ENCODE assay signal across 26 mouse cellular contexts in the genomic region with DNA sequence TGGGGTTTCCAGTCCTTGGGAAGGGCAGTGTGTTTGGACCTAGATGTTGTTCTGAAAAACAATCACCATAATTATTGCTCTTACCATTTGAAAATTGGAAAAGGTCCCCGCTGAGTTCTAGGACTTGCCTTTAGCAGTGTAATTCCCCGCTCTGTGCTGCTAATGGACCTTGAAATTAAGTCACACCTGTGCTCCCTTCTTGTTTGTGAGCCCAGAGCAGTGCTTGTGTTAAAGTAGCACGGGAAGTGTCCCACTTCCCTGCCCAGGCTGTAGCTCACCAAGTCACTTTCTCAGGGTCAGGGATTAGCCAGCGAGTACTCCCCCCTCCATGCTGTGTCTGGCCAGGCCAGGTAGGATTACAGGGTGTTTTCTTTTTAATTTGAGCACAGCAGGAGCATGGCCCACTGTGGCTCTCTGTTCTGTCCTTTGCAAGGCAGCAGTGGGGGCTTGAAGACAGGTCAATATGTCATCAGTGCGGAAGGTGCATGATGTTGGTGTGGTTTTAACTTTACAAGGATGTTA.
DNase-seq lines count a peak whose midpoint lies in the region; ATAC-seq and TF ChIP-seq lines count a peak whose summit lies in the region.
"Had no signal": no experiment of that assay in that cellular context is flagged by ENCODE, and none has a peak within 500 bp of the region (broad histone marks: within the 10 kb centered on the region; RNA-seq: fewer than 3 reads in every experiment).

No protein-coding gene starts in this region.

- no peak for TF ChIP-seq CTCF in kidney, postnatal 0 days (IDR thresholded peaks at IDR 0.05; ENCODE audit: low read depth)

- 37% methylated on average over 5 of the region's 5 CpGs for WGBS in hindbrain, embryonic 12.5 days
- 41% methylated on average over 5 of the region's 5 CpGs for WGBS in hindbrain, embryonic 11.5 days
- 26% methylated on average over 5 of the region's 5 CpGs for WGBS in kidney, embryonic 15.5 days
- 28% methylated on average over 5 of the region's 5 CpGs for WGBS in hindbrain, embryonic 15.5 days
- 42% methylated on average over 5 of the region's 5 CpGs for WGBS in kidney, postnatal 0 days
- WGBS in intestine, embryonic 16.5 days, result 63% methylated on average over 5 of the region's 5 CpGs

- ATAC-seq in hindbrain, embryonic 12.5 days (ENCODE audit: low FRiP score), result peak; percentile 54; the same call in 1 of the 2 replicates
- no peak for ATAC-seq in hindbrain, embryonic 11.5 days (ENCODE audit: low FRiP score)
- ATAC-seq in kidney, embryonic 15.5 days (replicated peaks; ENCODE audit: low FRiP score), result peak; percentile 82
- ATAC-seq in hindbrain, embryonic 15.5 days (ENCODE audit: low FRiP score, low read depth), result no peak
- 0 out of 2 replicates have a peak, but pooled peaks have one; percentile 17 for ATAC-seq in kidney, postnatal 0 days (replicated peaks; ENCODE audit: low FRiP score, low read depth)
- no peak for ATAC-seq in intestine, embryonic 16.5 days
- ATAC-seq: forebrain, embryonic 14.5 days; liver, embryonic 12.5 days; Patski had no signal

- H3K9me3 ChIP-seq in hindbrain, embryonic 12.5 days (replicated peaks), result no peaks in the 10 kb centered on the region
- H3K9me3 ChIP-seq in hindbrain, embryonic 11.5 days (ENCODE audit: control insufficient read depth, low read length), result no peaks in the 10 kb centered on the region
- H3K9me3 ChIP-seq in kidney, embryonic 15.5 days (replicated peaks), result no peaks in the 10 kb centered on the region
- H3K9me3 ChIP-seq in hindbrain, embryonic 15.5 days, result no peaks in the 10 kb centered on the region
- no peaks in the 10 kb centered on the region for H3K9me3 ChIP-seq in kidney, postnatal 0 days (replicated peaks; ENCODE audit: low read length)
- H3K9me3 ChIP-seq in intestine, embryonic 16.5 days (ENCODE audit: control insufficient read depth, low read length), result no peaks in the 10 kb centered on the region
- H3K9me3 ChIP-seq: embryonic facial prominence, embryonic 13.5 days; heart, embryonic 12.5 days; limb, embryonic 13.5 days; liver, embryonic 12.5 days; midbrain, embryonic 12.5 days had no signal

- no peak overlapping the region for H3K4me3 ChIP-seq in hindbrain, embryonic 12.5 days
- H3K4me3 ChIP-seq in hindbrain, embryonic 11.5 days (ENCODE audit: low read depth, low read length), result no peak overlapping the region
- H3K4me3 ChIP-seq in kidney, embryonic 15.5 days (replicated peaks), result no peak overlapping the region
- no peak overlapping the region for H3K4me3 ChIP-seq in hindbrain, embryonic 15.5 days
- H3K4me3 ChIP-seq in kidney, postnatal 0 days (replicated peaks; ENCODE audit: low read depth, low read length), result no peak overlapping the region
- no peak overlapping the region for H3K4me3 ChIP-seq in intestine, embryonic 16.5 days (ENCODE audit: low read length)
- H3K4me3 ChIP-seq: embryonic facial prominence, embryonic 13.5 days; erythroblast, embryonic 14.5 days; heart, embryonic 12.5 days; limb, embryonic 13.5 days; liver, embryonic 12.5 days; midbrain, embryonic 12.5 days had no signal

- no peak overlapping the region for H3K9ac ChIP-seq in hindbrain, embryonic 12.5 days
- H3K9ac ChIP-seq in hindbrain, embryonic 11.5 days (ENCODE audit: low read depth, low read length), result no peak overlapping the region
- no peak overlapping the region for H3K9ac ChIP-seq in kidney, embryonic 15.5 days
- no peak overlapping the region for H3K9ac ChIP-seq in hindbrain, embryonic 15.5 days
- no peak overlapping the region for H3K9ac ChIP-seq in kidney, postnatal 0 days (ENCODE audit: low read depth, low read length)
- H3K9ac ChIP-seq in intestine, embryonic 16.5 days (ENCODE audit: low read depth, low read length), result no peak overlapping the region
- H3K9ac ChIP-seq: embryonic facial prominence, embryonic 13.5 days; heart, embryonic 12.5 days; limb, embryonic 13.5 days; liver, embryonic 12.5 days; midbrain, embryonic 12.5 days had no signal

- DNase-seq in hindbrain, embryonic 11.5 days (ENCODE audit: low spot score), result no peak
- DNase-seq in kidney, postnatal 4 days, result no peak
- peak; percentile 29 for DNase-seq in kidney, postnatal 0 days (ENCODE audit: low spot score)
- DNase-seq in urinary bladder, postnatal 4 days (ENCODE audit: low spot score in 2 of 2), result no peak
- DNase-seq: adrenal gland, postnatal 36 days; B cell, adult 2 months; cerebellum, adult 18-20 months; embryo, embryonic 11 days; heart, postnatal 10 days; lung, adult 18-20 months; lung, postnatal 14 days had no signal

- no peaks in the 10 kb centered on the region for H3K27me3 ChIP-seq in hindbrain, embryonic 12.5 days
- H3K27me3 ChIP-seq in hindbrain, embryonic 11.5 days (ENCODE audit: control insufficient read depth, insufficient read depth, low read length), result no peaks in the 10 kb centered on the region
- no peaks in the 10 kb centered on the region for H3K27me3 ChIP-seq in kidney, embryonic 15.5 days
- H3K27me3 ChIP-seq in hindbrain, embryonic 15.5 days, result no peaks in the 10 kb centered on the region
- H3K27me3 ChIP-seq in kidney, postnatal 0 days (ENCODE audit: insufficient read depth, low read length), result no peaks in the 10 kb centered on the region
- no peaks in the 10 kb centered on the region for H3K27me3 ChIP-seq in intestine, embryonic 16.5 days (replicated peaks; ENCODE audit: control insufficient read depth, insufficient read depth, low read length)
- H3K27me3 ChIP-seq: CH12.LX; embryonic facial prominence, embryonic 13.5 days; heart, embryonic 12.5 days; limb, embryonic 13.5 days; liver, embryonic 12.5 days; midbrain, embryonic 12.5 days; Patski had no signal

- no peak overlapping the region for H3K4me2 ChIP-seq in hindbrain, embryonic 12.5 days (replicated peaks)
- H3K4me2 ChIP-seq in hindbrain, embryonic 11.5 days (replicated peaks; ENCODE audit: low read depth, low read length), result no peak overlapping the region
- H3K4me2 ChIP-seq in kidney, embryonic 15.5 days, result no peak overlapping the region
- H3K4me2 ChIP-seq in hindbrain, embryonic 15.5 days, result no peak overlapping the region
- no peak overlapping the region for H3K4me2 ChIP-seq in kidney, postnatal 0 days (ENCODE audit: low read length)
- H3K4me2 ChIP-seq in intestine, embryonic 16.5 days (ENCODE audit: low read depth, low read length), result no peak overlapping the region
- H3K4me2 ChIP-seq: embryonic facial prominence, embryonic 13.5 days; heart, embryonic 12.5 days; limb, embryonic 13.5 days; liver, embryonic 12.5 days; midbrain, embryonic 12.5 days had no signal

- H3K4me1 ChIP-seq in hindbrain, embryonic 12.5 days, result peaks cover 10% of the 10 kb centered on the region
- H3K4me1 ChIP-seq in hindbrain, embryonic 11.5 days (replicated peaks; ENCODE audit: control insufficient read depth, insufficient read depth, low read length), result no peaks in the 10 kb centered on the region
- peaks cover 19% of the 10 kb centered on the region; the same call in 1 of the 2 replicates for H3K4me1 ChIP-seq in kidney, embryonic 15.5 days
- H3K4me1 ChIP-seq in hindbrain, embryonic 15.5 days (replicated peaks), result peaks cover 24% of the 10 kb centered on the region
- 0 out of 2 replicates have a peak, but pooled peaks cover 4% of the 10 kb centered on the region for H3K4me1 ChIP-seq in kidney, postnatal 0 days (replicated peaks; ENCODE audit: insufficient read depth, low read length)
- H3K4me1 ChIP-seq in intestine, embryonic 16.5 days (ENCODE audit: control insufficient read depth, insufficient read depth, low read length), result no peaks in the 10 kb centered on the region
- H3K4me1 ChIP-seq: limb, embryonic 13.5 days; liver, embryonic 12.5 days; midbrain, embryonic 12.5 days had no signal

- no peaks in the 10 kb centered on the region for H3K36me3 ChIP-seq in hindbrain, embryonic 12.5 days
- no peaks in the 10 kb centered on the region for H3K36me3 ChIP-seq in hindbrain, embryonic 11.5 days (ENCODE audit: control insufficient read depth, insufficient read depth, low read length)
- H3K36me3 ChIP-seq in kidney, embryonic 15.5 days, result peaks cover 9% of the 10 kb centered on the region
- no peaks in the 10 kb centered on the region for H3K36me3 ChIP-seq in hindbrain, embryonic 15.5 days
- 0 out of 2 replicates have a peak, but pooled peaks cover 4% of the 10 kb centered on the region for H3K36me3 ChIP-seq in kidney, postnatal 0 days (ENCODE audit: insufficient read depth, low read length)
- peaks cover 8% of the 10 kb centered on the region; the same call in 1 of the 2 replicates for H3K36me3 ChIP-seq in intestine, embryonic 16.5 days (ENCODE audit: control insufficient read depth, insufficient read depth, low read length)
- H3K36me3 ChIP-seq: G1E; liver, embryonic 12.5 days had no signal

- H3K27ac ChIP-seq in hindbrain, embryonic 12.5 days, result peak overlapping the region; percentile 44; the same call in 1 of the 2 replicates
- H3K27ac ChIP-seq in hindbrain, embryonic 11.5 days (ENCODE audit: low read depth, low read length), result no peak overlapping the region
- H3K27ac ChIP-seq in kidney, embryonic 15.5 days, result peak overlapping the region; percentile 3; the same call in 1 of the 2 replicates
- H3K27ac ChIP-seq in hindbrain, embryonic 15.5 days (replicated peaks), result 0 out of 2 replicates have a peak overlapping the region, but pooled peaks have one; percentile 47
- H3K27ac ChIP-seq in kidney, postnatal 0 days, result no peak overlapping the region
- H3K27ac ChIP-seq in intestine, embryonic 16.5 days (ENCODE audit: low read length), result no peak overlapping the region
- H3K27ac ChIP-seq: embryonic facial prominence, embryonic 13.5 days; limb, embryonic 13.5 days; liver, embryonic 12.5 days; midbrain, embryonic 12.5 days; stomach, postnatal 0 days had no signal

Comparison
In these comparisons a context has a peak if more than half of its experiments do, and no peak if none do; other contexts are left out.
1. ATAC-seq: peak in hindbrain, embryonic 12.5 days (single experiment), kidney, embryonic 15.5 days (single experiment) and kidney, postnatal 0 days (single experiment); none in hindbrain, embryonic 11.5 days (single experiment), hindbrain, embryonic 15.5 days (single experiment) and intestine, embryonic 16.5 days (single experiment).
2. H3K27ac ChIP-seq: peak in hindbrain, embryonic 12.5 days (single experiment), kidney, embryonic 15.5 days (single experiment) and hindbrain, embryonic 15.5 days (single experiment); none in hindbrain, embryonic 11.5 days (single experiment), kidney, postnatal 0 days (single experiment) and intestine, embryonic 16.5 days (single experiment).